Mouse (Mus musculus) CH12.LX (cell line): ENCODE measurements at regions not wholly inside any gene's neighbourhood (a gene's known extent, or its start where the extent isn't known, plus 50 kb on each side); places are given as distances from the start of the nearest gene placed in this dataset.

Experiments
- DNase-seq: peaks from one replicate; pipeline ENCODE4 v3.0.0-alpha.2; 2013; ENCODE audit errors: extremely low read depth
- H3K27ac ChIP-seq: 2 replicates; pipeline ENCODE4 v1.5.1; 2012; ENCODE audit warnings: low read depth, mild to moderate bottlenecking, control low read depth, moderate library complexity; ENCODE audit not compliant: insufficient read depth
- H3K27me3 ChIP-seq: replicated peaks from 2 replicates; pipeline ENCODE3; 2012; ENCODE audit warnings: inconsistent platforms
- H3K36me3 ChIP-seq, 2 experiments: replicated peaks in 1 of 2; 2 replicates each; pipeline versions ENCODE3 to v1.6.1; 2012; ENCODE audit warnings: inconsistent platforms in 1 of 2, low read length in 1 of 2, mild to moderate bottlenecking in 1 of 2, mixed read lengths in 1 of 2, moderate library complexity in 1 of 2; ENCODE audit not compliant: control insufficient read depth in 1 of 2, insufficient read depth in 1 of 2
- H3K4me1 ChIP-seq, 2 experiments: 2 replicates each; pipeline ENCODE4 v1.6.1; 2012; ENCODE audit warnings: inconsistent platforms in 1 of 2, moderate library complexity in 1 of 2; ENCODE audit not compliant: insufficient read depth in 2 of 2, control insufficient read depth in 1 of 2
- H3K4me2 ChIP-seq: 2 replicates; pipeline ENCODE4 v1.6.1; 2012; ENCODE audit warnings: low read depth, mild to moderate bottlenecking, control low read depth; ENCODE audit not compliant: poor library complexity, insufficient read depth, severe bottlenecking
- H3K4me3 ChIP-seq, 3 experiments: fragments of 150-350 bp in 1 of 3; sonication (generic) in 1 of 3; replicated peaks in 1 of 3; 2 replicates each; pipeline versions ENCODE3 to v1.5.1; 2011 to 2012; ENCODE audit warnings: low read depth in 2 of 3, low read length in 2 of 3, mild to moderate bottlenecking in 2 of 3, moderate library complexity in 2 of 3, control low read depth in 1 of 3, improper control_type of control experiment in 1 of 3, inconsistent platforms in 1 of 3, mixed read lengths in 1 of 3; ENCODE audit not compliant: poor library complexity in 1 of 3
- H3K79me2 ChIP-seq: replicated peaks from 2 replicates; pipeline ENCODE4 v1.6.1; 2012; ENCODE audit warnings: mild to moderate bottlenecking, moderate library complexity; ENCODE audit not compliant: control insufficient read depth, poor library complexity, insufficient read depth, severe bottlenecking; ENCODE audit errors: extremely low read depth
- H3K9ac ChIP-seq: 2 replicates; pipeline ENCODE4 v1.6.1; 2012; ENCODE audit warnings: low read depth, mild to moderate bottlenecking, control low read depth, moderate library complexity; ENCODE audit not compliant: insufficient read depth
- H3K9me3 ChIP-seq: replicated peaks from 2 replicates; pipeline ENCODE3; 2012; ENCODE audit warnings: low read length, inconsistent platforms, mixed read lengths
- BHLHE40 ChIP-seq: IDR thresholded peaks from 2 replicates; pipeline ENCODE4 v1.6.1; 2011; ENCODE audit warnings: mild to moderate bottlenecking, low read depth, low read length, improper control_type of control experiment
- CHD1 ChIP-seq: IDR thresholded peaks from 2 replicates; pipeline ENCODE4 v1.6.1; 2012; ENCODE audit warnings: low read depth, low read length, improper control_type of control experiment, inconsistent platforms
- CTCF ChIP-seq, 2 experiments: IDR thresholded peaks in 1 of 2; conservative IDR thresholded peaks in 1 of 2; 2 replicates each; pipeline ENCODE4 v1.5.1; 2011 to 2012; ENCODE audit warnings: low read depth in 2 of 2, low read length in 2 of 2, improper control_type of control experiment in 1 of 2, inconsistent platforms in 1 of 2, mild to moderate bottlenecking in 1 of 2, moderate library complexity in 1 of 2
- ELF1 ChIP-seq: IDR thresholded peaks from 2 replicates; pipeline ENCODE4 v1.6.1; 2014; ENCODE audit warnings: low read depth, mild to moderate bottlenecking, inconsistent platforms, low read length, improper control_type of control experiment
- GABPA ChIP-seq: IDR thresholded peaks from 2 replicates; pipeline ENCODE4 v1.6.1; 2012; ENCODE audit warnings: low read depth, low read length, improper control_type of control experiment, inconsistent platforms; ENCODE audit not compliant: insufficient replicate concordance
- IRF4 ChIP-seq: IDR thresholded peaks from 2 replicates; pipeline ENCODE4 v1.6.1; 2014; ENCODE audit warnings: low read depth, mild to moderate bottlenecking, inconsistent platforms, low read length, improper control_type of control experiment
- JUN ChIP-seq: IDR thresholded peaks from 2 replicates; pipeline ENCODE4 v1.6.1; 2011; ENCODE audit warnings: low read depth, mild to moderate bottlenecking, low read length, improper control_type of control experiment, moderate library complexity; ENCODE audit not compliant: insufficient read depth
- KAT2A ChIP-seq: IDR thresholded peaks from 2 replicates; pipeline ENCODE4 v1.6.1; 2012; ENCODE audit warnings: low read length, improper control_type of control experiment, inconsistent platforms; ENCODE audit not compliant: insufficient replicate concordance
- MAFK ChIP-seq: IDR thresholded peaks from 2 replicates; pipeline ENCODE4 v1.6.1; 2011; ENCODE audit warnings: low read length, improper control_type of control experiment; ENCODE audit not compliant: insufficient replicate concordance
- MAX ChIP-seq: IDR thresholded peaks from 2 replicates; pipeline ENCODE4 v1.6.1; 2011; ENCODE audit warnings: low read length, improper control_type of control experiment
- MAZ ChIP-seq: IDR thresholded peaks from 2 replicates; pipeline ENCODE4 v1.6.1; 2012; ENCODE audit warnings: low read depth, mild to moderate bottlenecking, inconsistent platforms, low read length, improper control_type of control experiment, moderate library complexity
- MEF2A ChIP-seq: IDR thresholded peaks from 2 replicates; pipeline ENCODE4 v1.6.1; 2014; ENCODE audit warnings: low read depth, mild to moderate bottlenecking, inconsistent platforms, low read length, improper control_type of control experiment, borderline replicate concordance
- MYC ChIP-seq: IDR thresholded peaks from 2 replicates; pipeline ENCODE4 v1.6.1; 2011; ENCODE audit warnings: low read depth, mild to moderate bottlenecking, improper control_type of control experiment, low read length
- NELFE ChIP-seq: IDR thresholded peaks from 2 replicates; pipeline ENCODE4 v1.6.1; 2011; ENCODE audit warnings: low read depth, low read length, improper control_type of control experiment
- POLR2AphosphoS2 ChIP-seq: IDR thresholded peaks from 2 replicates; pipeline ENCODE4 v1.6.1; 2011; ENCODE audit warnings: low read depth, low read length, improper control_type of control experiment
- RCOR1 ChIP-seq: conservative IDR thresholded peaks from 2 replicates; pipeline ENCODE4 v1.6.1; 2012; ENCODE audit warnings: low read depth, mild to moderate bottlenecking, inconsistent platforms, low read length, improper control_type of control experiment
- SIN3A ChIP-seq: IDR thresholded peaks from 2 replicates; pipeline ENCODE4 v1.6.1; 2012; ENCODE audit warnings: low read length, improper control_type of control experiment, inconsistent platforms
- TBP ChIP-seq: conservative IDR thresholded peaks from 2 replicates; pipeline ENCODE4 v1.6.1; 2011; ENCODE audit warnings: low read depth, low read length, improper control_type of control experiment
- TCF12 ChIP-seq: IDR thresholded peaks from 2 replicates; pipeline ENCODE4 v1.6.1; 2014; ENCODE audit warnings: low read depth, mild to moderate bottlenecking, inconsistent platforms, low read length, improper control_type of control experiment
- UBTF ChIP-seq: IDR thresholded peaks from 2 replicates; pipeline ENCODE4 v1.6.1; 2012; ENCODE audit warnings: low read depth, mild to moderate bottlenecking, inconsistent platforms, low read length, improper control_type of control experiment, moderate library complexity
- USF1 ChIP-seq: IDR thresholded peaks from 2 replicates; pipeline ENCODE4 v1.6.1; 2014; ENCODE audit warnings: low read depth, mild to moderate bottlenecking, inconsistent platforms, low read length, improper control_type of control experiment
- ZMIZ1 ChIP-seq: IDR thresholded peaks from 2 replicates; pipeline ENCODE4 v1.6.1; 2012; ENCODE audit warnings: low read depth, mild to moderate bottlenecking, inconsistent platforms, low read length, improper control_type of control experiment
- dilution Hi-C: fragments of 300-500 bp; cut with MboI; formaldehyde crosslinking; loops from 2 replicates; pipeline ENCODE4 v1.14.3; 2020; ENCODE audit warnings: low sequenced_read_pairs; ENCODE audit not compliant: extremely low pct_unique_long_range_greater_than_20kb, extremely low pct_ligation_motif_present
- in situ Hi-C: fragments of 300-500 bp; cut with MboI; formaldehyde crosslinking; loops from 3 replicates; pipeline ENCODE4 v1.14.3; 2019; ENCODE audit warnings: low sequenced_read_pairs, low pct_ligation_motif_present, low pct_unique_long_range_greater_than_20kb, mixed read lengths

DNA sequence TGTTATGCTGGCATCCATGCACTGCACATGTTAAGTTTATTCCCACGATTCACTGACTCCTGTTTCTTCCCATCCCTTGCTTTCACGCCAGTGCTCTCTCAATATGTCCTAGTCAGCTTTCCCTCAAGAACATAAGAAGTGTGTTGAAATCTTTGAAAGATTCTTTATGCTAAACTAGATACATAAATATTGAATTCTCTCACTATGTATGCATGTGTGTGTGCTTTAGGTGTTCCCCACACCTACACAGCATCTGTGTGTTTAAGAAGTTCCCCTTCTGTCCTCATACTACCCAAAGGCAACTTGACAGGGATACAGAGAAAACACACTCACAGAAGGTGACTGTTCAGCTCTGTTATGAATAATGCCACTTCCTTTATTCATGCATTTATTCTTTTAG lies 418.2 kb upstream of the Kif2b start:
- H3K36me3 ChIP-seq = no peaks in the 10 kb centered on the region
- in situ Hi-C loops (no loop called here), dilution Hi-C loops (no loop called here)
- peaks cover 40% of the 10 kb centered on the region for H3K9me3 ChIP-seq
- H3K4me1 ChIP-seq = no peaks in the 10 kb centered on the region
- no peak overlapping the region for H3K4me3 ChIP-seq
- H3K9ac ChIP-seq = no peak overlapping the region
- no peak for DNase-seq
- TF ChIP-seq GABPA (no peak), MAFK (no peak), POLR2AphosphoS2 (no peak), BHLHE40 (no peak), CTCF (conservative IDR thresholded peaks at IDR 0.05 in 1 of 2, IDR thresholded peaks at IDR 0.05 in 1 of 2; ENCODE audit: low read depth in 2 of 2, low read length in 2 of 2) (no peak), MYC (no peak), UBTF (no peak), KAT2A (no peak), USF1 (no peak), NELFE (no peak), ZMIZ1 (no peak), RCOR1 (no peak)
- no peak overlapping the region for H3K4me2 ChIP-seq
- no peak overlapping the region for H3K27ac ChIP-seq
- H3K27me3 ChIP-seq = no peaks in the 10 kb centered on the region
- H3K79me2 ChIP-seq = no peaks in the 10 kb centered on the region

DNA sequence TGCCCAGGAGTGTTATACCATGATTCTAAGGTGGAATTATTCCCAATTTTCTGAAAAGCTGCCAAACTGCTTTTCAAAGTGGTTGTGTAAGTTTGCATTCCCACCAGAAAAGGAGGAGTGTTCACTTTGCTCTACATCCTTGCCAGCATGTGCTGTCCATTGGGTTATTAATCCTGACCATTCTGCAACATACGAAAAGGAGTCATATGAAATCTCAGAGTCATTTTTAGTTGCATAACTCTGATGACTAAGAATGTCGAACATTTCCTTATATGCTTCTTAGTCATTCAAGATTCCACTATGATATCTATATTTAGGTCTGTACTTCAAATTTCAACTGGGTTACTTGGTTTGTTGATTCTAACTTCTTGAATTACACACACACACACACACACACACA lies 392.2 kb upstream of the Kif2b start:
- no peaks in the 10 kb centered on the region for H3K79me2 ChIP-seq
- TF ChIP-seq KAT2A = no peak
- no peak for TF ChIP-seq TCF12
- TF ChIP-seq MAX = no peak
- no peak for TF ChIP-seq ELF1
- no peak for TF ChIP-seq IRF4
- TF ChIP-seq JUN = no peak
- no peak for TF ChIP-seq SIN3A
- TF ChIP-seq CTCF (conservative IDR thresholded peaks at IDR 0.05 in 1 of 2, IDR thresholded peaks at IDR 0.05 in 1 of 2; ENCODE audit: low read depth in 2 of 2, low read length in 2 of 2) = no peak
- TF ChIP-seq CHD1 = no peak
- no peak for TF ChIP-seq GABPA
- no peak for TF ChIP-seq TBP
- TF ChIP-seq MAZ = no peak
- no peak for TF ChIP-seq MEF2A
- TF ChIP-seq, all 38 proteins: peak for 0
- Histone ChIP-seq H3K4me3 (no peak overlapping the region), H3K36me3 (no peaks in the 10 kb centered on the region), H3K27me3 (no peaks in the 10 kb centered on the region), H3K9me3 (peaks cover 38% of the 10 kb centered on the region), H3K27ac (no peak overlapping the region), H3K4me1 (no peaks in the 10 kb centered on the region), H3K9ac (no peak overlapping the region), H3K4me2 (no peak overlapping the region)
- in situ Hi-C loops (no loop called here), dilution Hi-C loops (no loop called here)
- DNase-seq = no peak
